Mouse (Mus musculus): Measurements from ENCODE around the gene Shkbp1. TPM values are rescaled to one million over a fixed set of nuclear protein-coding genes. Genes with fewer than 3 reads are reported as not detected.
A peak's percentile ranks its signal among the peaks of the same experiment; 100 is the strongest.

The Shkbp1 gene
- polyA plus RNA-seq, 1 experiment from 2014 or later = 68.6 TPM

GRCm38 (mm10) chr7:27339114-27339513 lies 16.7 kb downstream of the Shkbp1 start:
- Histone ChIP-seq H3K4me2 (replicated peaks) (peak overlapping the region; percentile 46), H3K9me3 (no peaks in the 10 kb centered on the region), H3K27ac (no peak overlapping the region), H3K36me3 (peaks cover 27% of the 10 kb centered on the region), H3K4me1 (peaks cover 32% of the 10 kb centered on the region), H3K4me3 (peak overlapping the region; percentile 16; the same call in 1 of the 2 replicates), H3K9ac (no peak overlapping the region), H3K27me3 (replicated peaks) (peaks cover 40% of the 10 kb centered on the region)
- no peak for ATAC-seq (ENCODE audit: low FRiP score, low read depth)
- WGBS = 60% methylated on average over 4 of the region's 4 CpGs

- peaks cover 49% of the 10 kb centered on the region for H3K4me1 ChIP-seq
- no peak for ATAC-seq (ENCODE audit: low FRiP score, low read depth)
- peaks cover 58% of the 10 kb centered on the region for H3K27me3 ChIP-seq (replicated peaks)
- no peak within 1 kb of the TSS for H3K27ac ChIP-seq
- H3K9me3 ChIP-seq = no peaks in the 10 kb centered on the region
- peak within 1 kb of the TSS; percentile 75 for H3K4me2 ChIP-seq (replicated peaks)
- peak within 1 kb of the TSS; percentile 44 for H3K9ac ChIP-seq
- H3K4me3 ChIP-seq = peak within 1 kb of the TSS; percentile 40
- under 1% methylated on average over 36 of the region's 36 CpGs for WGBS
- peaks cover 12% of the 10 kb centered on the region for H3K36me3 ChIP-seq
Measured at GRCm38 (mm10) chr7:27337175-27337853, 18.5 kb downstream of the Shkbp1 start, which contains the start of gene Ltbp4. Gene Ltbp4, minus strand, starts transcription at chr7:27337692.

GRCm38 (mm10) chr7:27335928-27336823 lies 19.6 kb downstream of the Shkbp1 start:
- Histone ChIP-seq H3K36me3 (peaks cover 2% of the 10 kb centered on the region), H3K27ac (no peak overlapping the region), H3K4me1 (peaks cover 50% of the 10 kb centered on the region), H3K4me3 (peak overlapping the region; percentile 29), H3K9ac (peak overlapping the region; percentile 44), H3K9me3 (no peaks in the 10 kb centered on the region), H3K4me2 (replicated peaks) (peak overlapping the region; percentile 75), H3K27me3 (replicated peaks) (peaks cover 69% of the 10 kb centered on the region)
- peak; percentile 83 for ATAC-seq (ENCODE audit: low FRiP score, low read depth)
- WGBS = under 1% methylated on average over 47 of the region's 47 CpGs

- no peak overlapping the region for H3K4me3 ChIP-seq
- peaks cover 79% of the 10 kb centered on the region for H3K27me3 ChIP-seq (replicated peaks)
- H3K4me1 ChIP-seq = peaks cover 54% of the 10 kb centered on the region
- H3K27ac ChIP-seq = no peak overlapping the region
- no peak overlapping the region for H3K9ac ChIP-seq
- peak overlapping the region; percentile 85 for H3K4me2 ChIP-seq (replicated peaks)
- ATAC-seq (ENCODE audit: low FRiP score, low read depth) = no peak
- H3K9me3 ChIP-seq = no peaks in the 10 kb centered on the region
- no peaks in the 10 kb centered on the region for H3K36me3 ChIP-seq
- WGBS = 58% methylated on average over 14 of the region's 15 CpGs
Measured at GRCm38 (mm10) chr7:27335011-27335720, 20.7 kb downstream of the Shkbp1 start.

GRCm38 (mm10) chr7:27334405-27334911 lies 21.4 kb downstream of the Shkbp1 start:
- Histone ChIP-seq H3K36me3 (no peaks in the 10 kb centered on the region), H3K27ac (no peak overlapping the region), H3K4me1 (peaks cover 55% of the 10 kb centered on the region), H3K27me3 (replicated peaks) (peaks cover 85% of the 10 kb centered on the region), H3K9me3 (no peaks in the 10 kb centered on the region), H3K4me3 (peak overlapping the region; percentile 2; the same call in 1 of the 2 replicates), H3K4me2 (replicated peaks) (peak overlapping the region; percentile 85), H3K9ac (no peak overlapping the region)
- no peak for ATAC-seq (ENCODE audit: low FRiP score, low read depth)
- WGBS = 1% methylated on average over 32 of the region's 32 CpGs

GRCm38 (mm10) chr7:27333316-27333941 lies 22.4 kb downstream of the Shkbp1 start:
- peaks cover 55% of the 10 kb centered on the region for H3K4me1 ChIP-seq
- no peak for ATAC-seq (ENCODE audit: low FRiP score, low read depth)
- under 1% methylated on average over 63 of the region's 77 CpGs for WGBS

GRCm38 (mm10) chr7:27332353-27333199 lies 23.2 kb downstream of the Shkbp1 start:
- Histone ChIP-seq H3K4me3 (peak overlapping the region; percentile 43; the same call in 1 of the 2 replicates), H3K4me1 (peaks cover 51% of the 10 kb centered on the region), H3K27ac (no peak overlapping the region), H3K36me3 (no peaks in the 10 kb centered on the region), H3K9ac (0 out of 2 replicates have a peak overlapping the region, but pooled peaks have one; percentile 51), H3K27me3 (replicated peaks) (peaks cover 87% of the 10 kb centered on the region), H3K9me3 (no peaks in the 10 kb centered on the region), H3K4me2 (replicated peaks) (peak overlapping the region; percentile 85)
- 2% methylated on average over 31 of the region's 39 CpGs for WGBS
- no peak for ATAC-seq (ENCODE audit: low FRiP score, low read depth)

More at GRCm38 (mm10) chr7:27333316-27333941, 22.4 kb downstream of the Shkbp1 start:
- no peaks in the 10 kb centered on the region for H3K9me3 ChIP-seq
- peak overlapping the region; percentile 43 for H3K4me3 ChIP-seq
- H3K4me2 ChIP-seq (replicated peaks) = peak overlapping the region; percentile 85
- no peak overlapping the region for H3K27ac ChIP-seq
- H3K9ac ChIP-seq = peak overlapping the region; percentile 51
- H3K36me3 ChIP-seq = no peaks in the 10 kb centered on the region
- H3K27me3 ChIP-seq (replicated peaks) = peaks cover 87% of the 10 kb centered on the region

GRCm38 (mm10) chr7:27331854-27332253 lies 24.0 kb downstream of the Shkbp1 start:
- no peak overlapping the region for H3K4me3 ChIP-seq

GRCm38 (mm10) chr7:27331541-27331851 lies 24.3 kb downstream of the Shkbp1 start:
- H3K27ac ChIP-seq = no peak overlapping the region
- no peaks in the 10 kb centered on the region for H3K9me3 ChIP-seq
- H3K4me1 ChIP-seq = peaks cover 40% of the 10 kb centered on the region
- no peak overlapping the region for H3K9ac ChIP-seq
- H3K4me2 ChIP-seq (replicated peaks) = no peak overlapping the region
- ATAC-seq (ENCODE audit: low FRiP score, low read depth) = no peak
- no peaks in the 10 kb centered on the region for H3K36me3 ChIP-seq
- peaks cover 92% of the 10 kb centered on the region for H3K27me3 ChIP-seq (replicated peaks)
- 5% methylated on average over 8 of the region's 8 CpGs for WGBS
- no peak overlapping the region for H3K4me3 ChIP-seq

More at GRCm38 (mm10) chr7:27331854-27332253, 24.0 kb downstream of the Shkbp1 start:
- Histone ChIP-seq H3K9me3 (no peaks in the 10 kb centered on the region), H3K4me1 (peaks cover 44% of the 10 kb centered on the region), H3K4me2 (replicated peaks) (no peak overlapping the region), H3K9ac (no peak overlapping the region), H3K36me3 (no peaks in the 10 kb centered on the region), H3K27me3 (replicated peaks) (peaks cover 88% of the 10 kb centered on the region), H3K27ac (no peak overlapping the region)
- no peak for ATAC-seq (ENCODE audit: low FRiP score, low read depth)
- 6% methylated on average over 8 of the region's 8 CpGs for WGBS

- Histone ChIP-seq H3K27me3 (replicated peaks) (peaks cover 97% of the 10 kb centered on the region), H3K36me3 (no peaks in the 10 kb centered on the region), H3K9ac (no peak overlapping the region), H3K9me3 (no peaks in the 10 kb centered on the region), H3K4me3 (peak overlapping the region; percentile 33), H3K27ac (no peak overlapping the region), H3K4me1 (peaks cover 42% of the 10 kb centered on the region), H3K4me2 (replicated peaks) (peak overlapping the region; percentile 63)
- ATAC-seq (ENCODE audit: low FRiP score, low read depth) = no peak
- WGBS = under 1% methylated on average over 39 of the region's 39 CpGs
Measured at GRCm38 (mm10) chr7:27330709-27331540, 24.9 kb downstream of the Shkbp1 start.
